Mouse (Mus musculus): ENCODE results near the gene Usp45. TPM values are rescaled to one million over a fixed set of nuclear protein-coding genes. Genes with fewer than 3 reads are reported as not detected.
A peak's percentile ranks its signal among the peaks of the same experiment; 100 is the strongest.

Gene Usp45
- polyA plus RNA-seq, 1 experiment from 2014 or later = 10.4 TPM

DNA sequence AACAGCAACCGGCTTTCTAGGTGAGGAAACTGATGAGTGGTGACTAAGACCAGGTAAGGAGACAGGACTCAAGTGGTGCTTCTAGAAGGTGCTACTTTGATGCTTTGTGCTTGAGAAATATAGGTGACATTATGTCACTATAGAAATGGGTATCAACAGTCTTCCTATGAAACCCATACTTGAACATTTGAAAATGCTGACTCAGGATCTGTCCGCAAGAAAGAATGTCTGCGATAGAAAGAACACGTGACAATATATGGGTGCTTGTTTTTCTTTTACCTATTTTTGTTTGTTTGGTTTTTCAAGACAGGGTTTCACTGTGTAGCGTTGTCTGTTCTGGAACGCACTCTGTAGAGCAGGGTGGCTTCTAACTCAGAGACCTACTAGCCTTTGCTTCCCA, 45.7 kb downstream of the Usp45 start:
- H3K27me3 ChIP-seq (ENCODE audit: control insufficient read depth, insufficient read depth, low read length) = no peaks in the 10 kb centered on the region
- H3K27ac ChIP-seq (replicated peaks; ENCODE audit: low read depth, low read length) = no peak overlapping the region
- H3K9me3 ChIP-seq (ENCODE audit: control insufficient read depth, low read length) = no peaks in the 10 kb centered on the region
- H3K4me3 ChIP-seq (replicated peaks; ENCODE audit: low read depth, low read length) = no peak overlapping the region
- H3K36me3 ChIP-seq (ENCODE audit: control insufficient read depth, insufficient read depth, low read length) = peaks cover 23% of the 10 kb centered on the region
- 94% methylated on average over 6 of the region's 6 CpGs for WGBS
- no peak overlapping the region for H3K4me2 ChIP-seq (ENCODE audit: low read length)
- H3K4me1 ChIP-seq (ENCODE audit: control insufficient read depth, insufficient read depth, low read length) = no peaks in the 10 kb centered on the region
- no peak overlapping the region for H3K9ac ChIP-seq (replicated peaks; ENCODE audit: low read length)
- DNase-seq = no peak
- no peak for ATAC-seq (ENCODE audit: low FRiP score, low TSS enrichment)

DNA sequence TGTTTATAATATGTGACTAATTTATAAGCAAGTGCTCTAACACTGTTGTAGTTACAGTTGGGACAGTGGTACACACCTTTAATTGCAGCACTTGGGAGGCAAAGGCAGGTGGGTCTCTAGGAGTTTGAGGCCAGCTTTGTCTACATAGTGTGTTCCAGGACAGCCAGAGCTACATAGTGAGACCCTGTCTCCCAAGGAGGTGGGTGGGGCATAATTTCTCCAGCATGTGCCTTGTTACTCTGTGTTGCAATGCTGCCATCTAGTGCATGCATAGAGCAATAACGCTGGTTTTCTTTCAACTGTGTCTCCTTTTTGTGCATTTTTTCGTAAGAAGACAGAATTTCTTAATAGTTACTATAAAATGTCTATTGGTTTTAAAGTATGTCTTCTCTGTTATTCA, 47.1 kb downstream of the Usp45 start:
- H3K4me1 ChIP-seq (ENCODE audit: control insufficient read depth, insufficient read depth, low read length) = no peaks in the 10 kb centered on the region
- 44% methylated on average over 2 of the region's 2 CpGs for WGBS
- H3K4me2 ChIP-seq (ENCODE audit: low read length) = no peak overlapping the region
- no peaks in the 10 kb centered on the region for H3K9me3 ChIP-seq (ENCODE audit: control insufficient read depth, low read length)
- H3K4me3 ChIP-seq (replicated peaks; ENCODE audit: low read depth, low read length) = no peak overlapping the region
- no peak overlapping the region for H3K9ac ChIP-seq (replicated peaks; ENCODE audit: low read length)
- DNase-seq = peak; percentile 91
- no peak overlapping the region for H3K27ac ChIP-seq (replicated peaks; ENCODE audit: low read depth, low read length)
- no peaks in the 10 kb centered on the region for H3K27me3 ChIP-seq (ENCODE audit: control insufficient read depth, insufficient read depth, low read length)
- ATAC-seq (ENCODE audit: low FRiP score, low TSS enrichment) = peak; percentile 77; the same call in 1 of the 2 replicates
- peaks cover 33% of the 10 kb centered on the region for H3K36me3 ChIP-seq (ENCODE audit: control insufficient read depth, insufficient read depth, low read length)

DNA sequence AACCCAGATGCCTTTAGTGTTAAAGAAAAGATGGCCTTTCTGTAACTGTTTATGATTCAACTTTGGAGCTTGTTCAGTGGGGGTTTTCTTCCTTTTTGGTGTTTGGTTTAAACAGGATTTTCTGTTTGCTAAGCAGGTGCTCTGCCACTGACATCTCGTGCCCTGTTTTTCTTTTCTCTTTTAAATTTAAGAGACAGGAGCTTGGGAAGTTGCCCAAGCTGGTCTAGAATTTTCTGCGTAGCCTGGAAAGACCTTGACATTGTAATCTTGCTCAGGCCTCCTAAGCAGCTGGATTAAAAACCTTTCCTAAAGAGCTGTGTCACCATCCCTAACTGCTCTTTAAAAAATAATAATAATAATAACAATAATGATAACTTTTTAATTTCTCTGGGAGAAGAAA, 59.7 kb downstream of the Usp45 start:
- H3K4me1 ChIP-seq (ENCODE audit: control insufficient read depth, insufficient read depth, low read length) = no peaks in the 10 kb centered on the region
- 84% methylated on average over 2 of the region's 2 CpGs for WGBS

DNA sequence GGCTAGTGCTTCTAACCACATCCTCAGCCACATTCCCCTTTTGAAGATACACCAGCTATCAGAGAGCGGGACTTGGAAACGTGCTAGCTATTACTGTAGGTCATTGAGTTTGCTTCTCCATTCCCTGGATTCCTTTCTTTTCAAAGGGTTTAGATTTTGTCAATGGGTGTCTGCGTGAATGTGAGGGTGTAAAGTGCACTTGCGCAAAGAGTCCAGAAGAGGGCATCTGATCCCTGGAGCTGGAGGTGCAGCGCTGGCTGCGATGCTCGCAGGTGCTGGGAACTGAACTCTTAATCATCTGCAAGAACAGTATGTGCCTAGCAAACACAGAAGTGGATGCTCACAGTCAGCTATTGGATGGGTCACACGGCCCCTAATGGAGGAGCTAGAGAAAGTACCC, 65.9 kb downstream of the Usp45 start:
- H3K36me3 ChIP-seq (ENCODE audit: control insufficient read depth, insufficient read depth, low read length) = peaks cover 18% of the 10 kb centered on the region
- H3K9ac ChIP-seq (replicated peaks; ENCODE audit: low read length) = no peak overlapping the region
- H3K4me1 ChIP-seq (ENCODE audit: control insufficient read depth, insufficient read depth, low read length) = no peaks in the 10 kb centered on the region
- ATAC-seq (ENCODE audit: low FRiP score, low TSS enrichment) (no peak), DNase-seq (no peak)
- no peak overlapping the region for H3K27ac ChIP-seq (replicated peaks; ENCODE audit: low read depth, low read length)
- H3K9me3 ChIP-seq (ENCODE audit: control insufficient read depth, low read length) = no peaks in the 10 kb centered on the region
- no peak overlapping the region for H3K4me2 ChIP-seq (ENCODE audit: low read length)
- WGBS = 94% methylated on average over 8 of the region's 8 CpGs
- no peak overlapping the region for H3K4me3 ChIP-seq (replicated peaks; ENCODE audit: low read depth, low read length)
- H3K27me3 ChIP-seq (ENCODE audit: control insufficient read depth, insufficient read depth, low read length) = no peaks in the 10 kb centered on the region

More for the DNA sequence above, 59.7 kb downstream of the Usp45 start:
- Histone ChIP-seq H3K36me3 (ENCODE audit: control insufficient read depth, insufficient read depth, low read length) (peaks cover 22% of the 10 kb centered on the region), H3K4me2 (ENCODE audit: low read length) (no peak overlapping the region), H3K9ac (replicated peaks; ENCODE audit: low read length) (no peak overlapping the region), H3K9me3 (ENCODE audit: control insufficient read depth, low read length) (no peaks in the 10 kb centered on the region), H3K27ac (replicated peaks; ENCODE audit: low read depth, low read length) (no peak overlapping the region), H3K27me3 (ENCODE audit: control insufficient read depth, insufficient read depth, low read length) (no peaks in the 10 kb centered on the region), H3K4me3 (replicated peaks; ENCODE audit: low read depth, low read length) (no peak overlapping the region)
- DNase-seq (no peak), ATAC-seq (ENCODE audit: low FRiP score, low TSS enrichment) (no peak)

DNA sequence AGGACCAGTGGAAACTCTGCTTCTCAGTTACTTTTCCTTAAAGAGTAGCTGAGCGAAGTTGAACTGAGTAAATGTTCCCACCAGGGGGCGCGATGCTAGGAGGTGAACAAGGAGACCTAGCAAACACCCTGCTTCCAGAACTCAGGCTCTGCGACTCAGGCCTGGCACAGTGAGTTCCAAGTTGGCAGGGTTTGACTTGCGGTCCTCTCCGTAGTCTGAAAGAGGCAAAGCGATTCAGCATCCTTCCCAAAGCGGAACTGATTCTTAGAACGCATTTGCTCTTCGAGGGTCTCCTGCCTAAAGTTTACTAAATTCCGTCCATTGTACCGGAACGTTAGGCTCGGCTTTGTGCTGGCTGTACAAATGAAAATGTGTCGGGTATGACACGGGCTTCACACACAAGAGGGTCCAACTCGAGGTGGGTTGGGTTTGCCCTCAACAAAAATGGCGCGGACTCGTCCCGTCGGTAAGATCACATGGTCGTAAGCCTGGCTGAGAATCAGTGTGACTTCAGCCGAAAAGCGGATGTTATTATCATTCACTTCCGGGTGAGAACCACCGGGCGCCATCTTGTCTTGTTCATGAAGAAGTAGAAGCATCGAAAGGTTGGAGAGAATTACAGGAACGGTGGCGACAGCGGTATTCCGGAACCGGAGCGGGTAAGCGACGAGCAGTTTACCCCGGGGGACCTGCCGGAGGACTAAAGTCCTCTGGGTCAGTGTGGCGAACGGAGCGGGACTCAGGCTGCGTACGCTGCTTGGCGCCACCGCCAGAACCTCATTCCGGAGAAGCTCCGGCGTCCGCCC, 80.7 kb downstream of the Usp45 start, which contains the start of gene Pnisr:
Pnisr (plus strand) TSS at position 103 of the 806 bp plus-strand sequence.
- no peaks in the 10 kb centered on the region for H3K9me3 ChIP-seq (ENCODE audit: control insufficient read depth, low read length)

DNA sequence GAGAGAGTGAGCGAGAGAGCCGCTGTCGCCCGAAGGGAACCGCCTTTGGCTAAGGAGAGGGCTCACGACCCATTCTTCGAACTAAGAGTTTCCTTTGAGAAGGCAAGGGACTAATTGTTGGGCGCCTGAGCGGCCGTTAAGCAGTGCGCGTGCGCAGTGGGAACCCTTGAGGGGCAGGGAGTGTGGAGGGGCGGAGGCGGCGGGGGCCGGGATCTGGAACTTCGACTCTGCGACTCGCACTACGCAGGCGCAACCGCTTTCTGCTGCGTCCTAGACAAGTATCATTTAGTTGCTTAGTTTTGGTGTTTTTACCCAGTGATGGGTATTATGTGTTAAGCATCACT, 81.3 kb downstream of the Usp45 start:
- peak overlapping the region; percentile 94 for H3K27ac ChIP-seq (replicated peaks; ENCODE audit: low read depth, low read length)
- no peaks in the 10 kb centered on the region for H3K36me3 ChIP-seq (ENCODE audit: control insufficient read depth, insufficient read depth, low read length)
- peak; percentile 96 for DNase-seq
- ATAC-seq (ENCODE audit: low FRiP score, low TSS enrichment) = peak; percentile 89
- H3K27me3 ChIP-seq (ENCODE audit: control insufficient read depth, insufficient read depth, low read length) = no peaks in the 10 kb centered on the region
- H3K4me1 ChIP-seq (ENCODE audit: control insufficient read depth, insufficient read depth, low read length) = peaks cover 21% of the 10 kb centered on the region
- under 1% methylated on average over 24 of the region's 24 CpGs for WGBS
- H3K4me3 ChIP-seq (replicated peaks; ENCODE audit: low read depth, low read length) = peak overlapping the region; percentile 61
- peak overlapping the region; percentile 62 for H3K4me2 ChIP-seq (ENCODE audit: low read length)
- peak overlapping the region; percentile 80 for H3K9ac ChIP-seq (replicated peaks; ENCODE audit: low read length)
- no peaks in the 10 kb centered on the region for H3K9me3 ChIP-seq (ENCODE audit: control insufficient read depth, low read length)

More for the DNA sequence above, 80.7 kb downstream of the Usp45 start, which contains the start of gene Pnisr:
- H3K27ac ChIP-seq (replicated peaks; ENCODE audit: low read depth, low read length) = peak within 1 kb of the TSS; percentile 94
- H3K9ac ChIP-seq (replicated peaks; ENCODE audit: low read length) = peak within 1 kb of the TSS; percentile 80
- no peaks in the 10 kb centered on the region for H3K36me3 ChIP-seq (ENCODE audit: control insufficient read depth, insufficient read depth, low read length)
- peak within 1 kb of the TSS; percentile 62 for H3K4me2 ChIP-seq (ENCODE audit: low read length)
- WGBS = under 1% methylated on average over 50 of the region's 50 CpGs
- ATAC-seq (ENCODE audit: low FRiP score, low TSS enrichment) (peak; percentile 97), DNase-seq (peak; percentile 98)
- H3K27me3 ChIP-seq (ENCODE audit: control insufficient read depth, insufficient read depth, low read length) = no peaks in the 10 kb centered on the region
- H3K4me1 ChIP-seq (ENCODE audit: control insufficient read depth, insufficient read depth, low read length) = peaks cover 21% of the 10 kb centered on the region
- peak within 1 kb of the TSS; percentile 61 for H3K4me3 ChIP-seq (replicated peaks; ENCODE audit: low read depth, low read length)

DNA sequence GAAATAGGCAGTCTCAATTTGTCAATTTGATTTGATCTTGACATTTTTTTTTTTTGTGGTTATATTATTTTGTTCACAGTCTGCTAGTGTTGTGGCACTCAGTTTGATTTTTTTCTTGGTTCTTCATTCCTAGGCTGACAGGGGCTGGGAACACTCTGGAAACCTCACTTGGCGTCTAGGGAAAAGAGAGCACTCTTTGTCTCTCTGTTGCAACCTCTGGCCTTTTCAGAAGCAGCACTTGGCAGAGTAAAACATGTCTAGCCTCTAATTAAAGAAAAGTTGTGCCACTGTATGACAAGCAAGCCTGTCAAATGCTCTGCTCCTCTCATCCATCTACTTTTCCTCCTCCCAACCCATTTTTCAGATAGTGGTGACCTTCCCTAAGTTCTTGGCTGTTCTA, 90.5 kb downstream of the Usp45 start:
- WGBS = 81% methylated on average over 1 of the region's 1 CpGs
- Histone ChIP-seq H3K27me3 (ENCODE audit: control insufficient read depth, insufficient read depth, low read length) (no peaks in the 10 kb centered on the region), H3K27ac (replicated peaks; ENCODE audit: low read depth, low read length) (no peak overlapping the region), H3K9ac (replicated peaks; ENCODE audit: low read length) (no peak overlapping the region), H3K9me3 (ENCODE audit: control insufficient read depth, low read length) (no peaks in the 10 kb centered on the region), H3K36me3 (ENCODE audit: control insufficient read depth, insufficient read depth, low read length) (peaks cover 64% of the 10 kb centered on the region), H3K4me2 (ENCODE audit: low read length) (no peak overlapping the region), H3K4me1 (ENCODE audit: control insufficient read depth, insufficient read depth, low read length) (no peaks in the 10 kb centered on the region), H3K4me3 (replicated peaks; ENCODE audit: low read depth, low read length) (no peak overlapping the region)
- ATAC-seq (ENCODE audit: low FRiP score, low TSS enrichment) = no peak
- no peak for DNase-seq

DNA sequence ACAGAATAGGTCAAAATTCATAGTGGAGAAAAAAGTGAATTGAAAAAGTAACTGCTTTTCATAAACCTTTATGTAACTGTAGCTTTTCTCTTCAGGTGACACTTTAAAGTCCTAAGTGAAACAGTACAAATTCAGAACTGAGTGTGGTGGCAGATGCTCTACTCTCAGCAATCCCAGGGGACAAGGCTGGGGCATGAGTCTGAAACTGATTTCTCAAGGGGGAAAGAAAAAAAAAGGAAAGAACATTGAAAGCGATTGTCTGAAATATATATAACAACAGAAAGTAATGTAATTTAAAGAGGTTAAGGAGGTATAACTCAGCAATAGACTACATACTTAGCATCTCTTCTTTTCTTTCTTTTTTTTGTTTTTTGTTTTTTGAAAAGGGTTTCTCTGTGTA, 98.3 kb downstream of the Usp45 start:
- no peaks in the 10 kb centered on the region for H3K9me3 ChIP-seq (ENCODE audit: control insufficient read depth, low read length)
- H3K4me3 ChIP-seq (replicated peaks; ENCODE audit: low read depth, low read length) = no peak overlapping the region
- H3K4me2 ChIP-seq (ENCODE audit: low read length) = no peak overlapping the region
- no peaks in the 10 kb centered on the region for H3K4me1 ChIP-seq (ENCODE audit: control insufficient read depth, insufficient read depth, low read length)
- no peaks in the 10 kb centered on the region for H3K27me3 ChIP-seq (ENCODE audit: control insufficient read depth, insufficient read depth, low read length)
- no peak for ATAC-seq (ENCODE audit: low FRiP score, low TSS enrichment)
- no peak overlapping the region for H3K9ac ChIP-seq (replicated peaks; ENCODE audit: low read length)
- peaks cover 68% of the 10 kb centered on the region for H3K36me3 ChIP-seq (ENCODE audit: control insufficient read depth, insufficient read depth, low read length)
- 97% methylated on average over 1 of the region's 1 CpGs for WGBS
- no peak for DNase-seq
- H3K27ac ChIP-seq (replicated peaks; ENCODE audit: low read depth, low read length) = no peak overlapping the region

DNA sequence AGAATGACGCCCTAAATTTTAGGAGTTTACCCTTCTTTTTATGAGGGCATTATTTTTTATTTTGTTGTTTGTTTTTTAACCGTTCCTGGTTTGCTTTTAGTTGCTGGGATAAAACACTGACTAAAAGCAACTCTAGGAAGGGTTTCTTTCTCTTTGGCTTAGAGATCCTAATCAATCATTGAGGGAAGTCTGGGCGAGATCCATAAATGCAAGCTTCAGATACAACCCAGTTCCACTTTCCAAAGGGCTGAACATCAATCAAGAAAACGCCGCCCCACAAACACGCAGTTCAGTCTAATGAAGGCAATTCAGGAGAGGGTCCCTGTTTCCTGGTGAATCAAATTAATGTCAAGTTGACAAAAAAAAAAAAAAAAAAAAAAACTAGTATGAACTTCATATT, 111.8 kb downstream of the Usp45 start:
- no peaks in the 10 kb centered on the region for H3K9me3 ChIP-seq (ENCODE audit: control insufficient read depth, low read length)
- WGBS = 36% methylated on average over 6 of the region's 6 CpGs
- peak overlapping the region; percentile 73 for H3K4me3 ChIP-seq (replicated peaks; ENCODE audit: low read depth, low read length)
- ATAC-seq (ENCODE audit: low FRiP score, low TSS enrichment) = 0 out of 2 replicates have a peak, but pooled peaks have one; percentile 7
- peaks cover 26% of the 10 kb centered on the region for H3K36me3 ChIP-seq (ENCODE audit: control insufficient read depth, insufficient read depth, low read length)
- DNase-seq = no peak
- no peak overlapping the region; the same call in 1 of the 2 replicates for H3K9ac ChIP-seq (replicated peaks; ENCODE audit: low read length)
- no peaks in the 10 kb centered on the region for H3K27me3 ChIP-seq (ENCODE audit: control insufficient read depth, insufficient read depth, low read length)
- H3K4me1 ChIP-seq (ENCODE audit: control insufficient read depth, insufficient read depth, low read length) = no peaks in the 10 kb centered on the region
- no peak overlapping the region for H3K27ac ChIP-seq (replicated peaks; ENCODE audit: low read depth, low read length)
- H3K4me2 ChIP-seq (ENCODE audit: low read length) = peak overlapping the region; percentile 68
